Mouse (Mus musculus) R1 (cell line): ENCODE measurements around the gene Dab1.

Experiments
- DNase-seq: peaks from one replicate; pipeline ENCODE4 v3.0.0-alpha.2; 2018; ENCODE audit warnings: low read depth, low spot score

Gene Dab1

DNA sequence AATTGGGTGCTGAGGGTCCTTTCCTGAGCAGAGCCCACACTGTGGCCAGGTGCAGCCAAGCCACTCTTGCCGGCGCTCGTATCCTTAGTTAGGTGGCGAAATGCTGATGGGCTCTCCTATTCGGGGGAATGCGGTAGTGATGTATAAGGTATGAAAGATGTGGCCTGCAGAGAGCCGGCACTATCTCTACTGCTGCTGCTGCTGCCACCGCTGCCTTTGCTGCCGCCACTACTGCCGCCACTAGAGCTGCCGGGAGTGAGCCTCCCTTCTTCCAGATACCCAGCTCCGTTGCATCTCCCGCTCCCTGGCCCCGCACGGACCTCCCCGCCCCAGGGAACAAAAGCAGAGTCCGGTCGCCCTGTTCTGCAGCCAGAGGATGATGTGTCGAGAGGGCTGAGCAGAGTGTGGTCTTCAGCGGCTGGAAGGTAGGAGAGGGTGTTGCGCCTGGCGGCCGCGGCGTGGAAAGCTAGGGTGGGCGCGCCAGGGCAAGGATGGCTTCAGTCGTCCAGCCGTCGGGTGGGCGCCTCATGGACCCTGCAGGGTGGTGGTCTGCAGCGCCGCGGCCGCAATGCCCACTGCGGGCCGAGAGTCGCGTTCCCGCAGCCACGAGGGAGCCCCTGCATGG is at the start of gene Dab1:
Gene Dab1 (plus strand): TSS at position 39 of the 625 bp plus-strand sequence.
- peak; percentile 42 for DNase-seq

DNA sequence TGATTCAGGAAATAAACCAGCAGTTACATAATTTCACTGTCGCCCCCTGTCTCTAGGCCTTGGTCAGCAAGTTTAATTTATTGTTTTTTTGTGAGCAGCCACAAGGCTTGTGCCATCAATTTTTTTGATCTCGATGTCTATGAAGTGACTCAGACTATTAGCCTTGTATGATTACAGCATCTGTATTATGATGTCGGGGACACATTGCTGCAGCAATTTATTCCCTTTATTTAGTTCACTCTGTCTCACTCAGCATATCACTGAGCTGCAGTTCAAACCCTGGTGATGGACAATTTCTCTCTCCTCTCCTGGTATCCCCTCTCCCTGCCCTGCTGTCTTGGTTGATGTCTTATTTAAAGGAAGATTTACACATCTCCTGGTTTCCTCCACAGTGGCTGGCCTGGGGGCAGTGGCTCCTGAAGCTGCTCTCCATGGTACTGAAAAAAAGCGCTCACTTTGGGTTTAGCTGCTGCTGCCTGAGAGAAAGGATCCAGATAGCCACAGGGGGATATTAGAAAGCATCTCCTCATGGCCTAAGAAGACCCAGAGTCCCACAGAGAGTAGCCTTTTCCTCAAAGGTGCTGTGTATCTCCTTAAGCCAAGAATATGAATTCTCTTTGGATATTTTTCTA is 47.3 kb upstream of the Dab1 start:
- peak; percentile 40 for DNase-seq

GRCm38 (mm10) chr4:103575556-103575955 is 43.6 kb upstream of the Dab1 start:
- no peak for DNase-seq

GRCm38 (mm10) chr4:103576305-103576704 is 42.9 kb upstream of the Dab1 start:
- DNase-seq, result no peak

GRCm38 (mm10) chr4:103577111-103577815 is 41.9 kb upstream of the Dab1 start:
- no peak for DNase-seq

DNA sequence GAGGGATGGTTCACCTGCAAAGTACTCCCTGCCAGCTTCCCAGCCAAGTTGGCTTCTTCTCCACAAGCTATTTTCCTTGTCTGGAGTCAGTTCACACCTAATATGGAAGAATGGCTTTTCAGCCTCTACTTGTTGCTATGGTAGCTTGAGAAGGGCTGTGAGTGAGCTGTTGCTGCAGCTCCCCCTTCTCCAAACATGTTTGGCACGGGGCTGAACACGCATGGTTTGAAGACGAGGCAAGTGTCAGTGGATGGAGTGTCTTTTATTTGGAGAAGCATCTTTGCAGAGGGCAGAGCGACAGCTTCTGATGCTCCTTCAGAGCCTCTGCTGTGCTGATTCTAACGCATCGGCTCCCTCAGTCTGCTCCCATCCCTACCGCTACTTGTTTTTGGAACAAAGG is 41.3 kb upstream of the Dab1 start:
- no peak for DNase-seq

DNA sequence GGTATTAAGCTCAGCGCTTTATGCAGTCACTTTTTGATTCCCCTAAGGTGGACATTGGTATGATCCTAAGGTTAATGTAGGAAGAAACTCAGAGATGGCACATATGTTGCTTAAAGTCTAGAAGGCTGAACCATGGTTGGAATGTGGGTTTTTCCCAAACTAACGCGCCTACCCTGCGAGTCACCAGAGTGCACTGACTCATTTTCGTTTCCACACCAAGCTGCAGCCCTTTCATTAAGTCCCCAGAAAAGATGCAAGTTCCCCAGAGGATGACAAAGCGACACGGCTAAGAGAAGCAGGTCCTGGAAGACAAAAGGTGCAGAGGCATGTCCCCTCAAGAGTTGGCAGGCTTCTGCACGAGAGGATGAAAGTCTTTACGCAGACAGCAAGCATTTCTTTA is 39.1 kb upstream of the Dab1 start:
- DNase-seq, result no peak

DNA sequence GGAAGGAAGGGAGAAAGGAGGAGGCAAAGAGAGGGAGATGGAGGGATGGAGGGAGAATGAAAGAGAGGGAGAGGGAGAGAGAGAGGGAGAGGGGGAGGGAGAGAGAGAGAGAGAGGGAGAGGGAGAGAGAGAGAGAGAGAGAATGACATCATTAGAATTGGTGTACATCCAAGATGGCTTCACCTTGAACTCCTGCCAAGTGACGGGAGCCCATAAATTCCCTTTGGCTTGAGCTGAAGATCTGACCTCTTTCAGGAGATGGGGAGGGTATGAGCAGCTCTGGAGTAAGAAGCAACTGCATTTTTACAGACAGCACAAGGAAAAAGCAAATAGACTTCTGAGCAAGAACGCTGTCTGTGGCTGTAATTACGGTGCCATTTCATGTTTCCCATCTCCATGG is 4.1 kb upstream of the Dab1 start:
- DNase-seq, result no peak

- DNase-seq, result peak; percentile 29
These were observed 800 bp downstream of the Dab1 start for GRCm38 (mm10) chr4:103619946-103620371.

- no peak for DNase-seq
These were observed 1.5 kb downstream of the Dab1 start for GRCm38 (mm10) chr4:103620590-103621155.

DNA sequence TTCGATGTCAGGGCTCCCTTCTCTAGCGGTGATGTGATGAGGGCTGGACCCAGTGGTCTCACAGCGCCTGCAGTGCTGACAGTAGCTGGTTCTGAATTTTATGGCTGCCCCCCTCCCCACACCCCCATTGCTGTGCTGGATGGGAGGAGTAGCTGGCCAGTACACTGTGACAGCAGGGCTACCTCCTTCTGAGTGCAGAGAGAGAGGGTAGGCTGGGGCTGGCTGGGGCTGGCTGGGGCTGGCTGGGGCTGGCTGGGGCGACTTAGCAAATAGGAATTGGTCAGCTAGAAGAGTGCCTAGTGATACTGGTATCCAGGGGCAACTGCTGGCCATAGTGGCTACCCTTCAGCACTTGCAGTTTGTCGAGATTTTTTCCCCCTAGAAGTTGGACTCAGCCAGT is 2.4 kb downstream of the Dab1 start:
- no peak for DNase-seq

GRCm38 (mm10) chr4:103630177-103630576 is 11.0 kb downstream of the Dab1 start:
- no peak for DNase-seq

GRCm38 (mm10) chr4:103636168-103636776 is 17.1 kb downstream of the Dab1 start:
- DNase-seq, result no peak

DNA sequence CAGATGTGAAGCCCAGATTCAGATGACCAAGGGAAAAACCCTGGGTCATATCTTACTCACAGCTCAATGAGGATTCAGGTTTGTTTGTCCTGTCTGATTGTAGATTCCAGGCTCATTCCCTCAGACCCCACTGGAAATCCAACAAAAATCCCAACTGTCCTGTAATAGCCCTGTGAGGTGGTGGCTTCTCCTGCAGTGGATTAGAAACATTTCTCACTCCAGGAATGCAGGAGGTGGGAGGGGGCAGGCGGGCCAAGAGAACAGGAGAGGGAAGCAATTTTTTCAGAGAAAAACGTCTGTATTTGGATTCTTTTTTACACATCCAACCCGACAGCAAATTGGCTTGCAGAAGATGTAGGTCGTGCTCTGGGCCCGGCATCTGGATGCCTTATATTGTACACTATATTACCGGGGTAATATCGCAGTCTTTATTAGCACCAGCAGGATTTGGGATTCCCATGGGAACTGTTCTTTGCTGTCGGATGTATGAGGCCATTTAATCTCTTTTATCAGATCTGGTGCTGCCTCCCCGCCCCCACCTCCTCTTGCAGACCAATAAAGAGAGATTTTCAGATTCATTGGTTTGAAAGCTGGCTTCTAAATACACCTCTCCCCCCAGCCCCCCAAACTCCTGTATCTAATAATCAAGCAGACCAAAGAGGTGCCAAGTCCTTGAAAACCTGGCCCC is 29.2 kb downstream of the Dab1 start:
- DNase-seq, result no peak

DNA sequence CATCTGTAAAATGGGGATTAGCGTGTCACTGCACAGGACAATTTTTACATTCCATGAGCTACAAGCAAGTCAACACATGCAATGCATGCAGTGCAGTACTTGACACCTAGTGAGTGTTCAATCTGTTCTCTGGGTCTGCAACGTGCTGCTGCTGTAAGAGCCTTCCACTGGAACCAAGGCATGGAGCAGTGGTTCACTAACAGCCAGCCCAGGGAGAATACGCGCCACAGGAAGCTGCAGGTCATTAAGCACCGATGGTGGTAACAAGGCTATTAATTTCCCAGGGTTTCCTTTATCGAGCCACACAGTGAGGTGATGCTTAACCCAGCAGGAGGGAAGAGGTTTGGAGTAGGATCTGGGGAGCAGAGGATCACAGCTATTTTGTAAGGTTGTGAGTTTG is 36.6 kb downstream of the Dab1 start:
- no peak for DNase-seq

GRCm38 (mm10) chr4:103661386-103661785 is 42.2 kb downstream of the Dab1 start:
- DNase-seq, result no peak

GRCm38 (mm10) chr4:103667438-103667837 is 48.3 kb downstream of the Dab1 start:
- DNase-seq, result no peak

DNA sequence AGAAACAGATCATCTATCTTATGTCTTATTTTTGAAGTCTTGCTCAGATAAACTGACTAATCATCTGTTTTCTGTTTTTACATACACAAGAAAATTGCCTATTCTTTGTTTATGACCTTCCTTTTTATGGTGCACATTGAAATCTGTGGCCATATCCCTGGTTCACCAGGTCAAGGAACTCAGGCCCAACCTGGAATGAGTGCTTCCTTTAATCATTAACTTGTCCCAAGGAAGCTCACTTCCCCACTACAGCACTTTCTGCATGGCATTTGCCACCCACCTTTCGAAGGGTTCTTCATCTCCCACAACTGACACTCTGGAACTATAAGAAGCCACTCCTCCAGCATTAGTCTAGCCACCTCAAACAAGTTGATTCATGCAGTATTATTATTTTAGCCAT is 58.0 kb downstream of the Dab1 start:
- no peak for DNase-seq

DNA sequence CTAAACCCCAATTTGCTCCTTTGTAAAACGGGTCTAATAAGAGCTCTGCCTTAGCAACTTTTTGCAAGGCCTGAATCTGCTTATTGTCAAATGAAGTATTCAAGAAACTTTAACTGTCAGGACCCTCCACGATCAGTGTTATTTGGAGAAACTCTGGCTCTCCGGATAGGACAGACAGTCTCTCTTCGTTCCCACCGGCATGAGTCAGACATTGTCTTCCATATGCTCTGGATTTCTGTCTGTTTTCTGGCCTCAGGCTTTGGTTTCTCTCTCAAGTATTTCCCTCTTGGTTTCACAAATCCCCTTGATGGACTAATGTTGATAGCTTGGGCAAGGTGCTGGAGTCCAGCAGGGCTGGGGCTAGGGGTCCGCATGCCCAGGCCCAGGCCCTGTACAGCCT is 59.3 kb downstream of the Dab1 start:
- DNase-seq, result no peak

- no peak for DNase-seq
These were observed 66.0 kb downstream of the Dab1 start for GRCm38 (mm10) chr4:103685136-103685535.

DNA sequence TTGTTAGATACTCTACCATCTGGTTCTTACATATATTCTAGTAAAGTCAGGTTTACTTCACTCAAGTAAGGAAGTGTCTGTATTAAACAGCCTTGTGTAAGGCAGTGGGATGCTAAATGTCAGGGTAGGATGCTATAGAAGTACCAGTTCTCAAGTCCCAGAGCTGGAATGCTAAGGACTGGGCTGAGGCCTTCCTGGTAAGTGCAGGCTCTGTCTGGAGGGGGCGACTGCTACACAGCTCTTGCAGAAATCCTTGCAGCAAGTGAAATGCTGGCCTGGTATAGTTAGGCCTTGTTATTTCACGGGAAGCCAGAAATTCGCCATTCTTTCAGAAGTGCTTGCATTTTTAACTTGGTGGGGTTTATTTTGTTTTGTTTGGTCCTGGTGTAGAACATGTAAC is 72.6 kb downstream of the Dab1 start:
- no peak for DNase-seq

GRCm38 (mm10) chr4:103699755-103700154 is 80.6 kb downstream of the Dab1 start:
- DNase-seq, result no peak
